Mouse (Mus musculus): ENCODE measurements around the gene Krtap19-4. TPM values are rescaled to one million over a fixed set of nuclear protein-coding genes. Genes with fewer than 3 reads are reported as not detected.

Krtap19-4 gene
- polyA plus RNA-seq, 1 experiment from 2014 or later: not detected

Other genes starting within 250 kb of the Krtap19-4 start
- gene Krtap26-1, start 237.3 kb downstream of the Krtap19-4 start, polyA plus RNA-seq (2016; fragmentation: Nextera tagmentation; extraction: Ambion mirVana): not detected in 2 replicates
- gene Krtap27-1, start 213.4 kb downstream of the Krtap19-4 start, polyA plus RNA-seq (2016; fragmentation: Nextera tagmentation; extraction: Ambion mirVana): not detected in 2 replicates
- gene 2310061N02Rik, start 177.1 kb downstream of the Krtap19-4 start, polyA plus RNA-seq (2016; fragmentation: Nextera tagmentation; extraction: Ambion mirVana): not detected in 2 replicates
- gene Krtap13-1, start 156.2 kb downstream of the Krtap19-4 start, polyA plus RNA-seq (2016; fragmentation: Nextera tagmentation; extraction: Ambion mirVana): not detected in 2 replicates
- gene Krtap13, start 133.5 kb downstream of the Krtap19-4 start, polyA plus RNA-seq (2016; fragmentation: Nextera tagmentation; extraction: Ambion mirVana): not detected in 2 replicates
- not detected in 2 replicates for gene 2310034C09Rik, start 126.2 kb downstream of the Krtap19-4 start, polyA plus RNA-seq (2016; fragmentation: Nextera tagmentation; extraction: Ambion mirVana)
- gene 2310057N15Rik, start 110.9 kb downstream of the Krtap19-4 start, polyA plus RNA-seq (2016; fragmentation: Nextera tagmentation; extraction: Ambion mirVana): not detected in 2 replicates
- gene Gm5965, start 107.2 kb downstream of the Krtap19-4 start, polyA plus RNA-seq (2016; fragmentation: Nextera tagmentation; extraction: Ambion mirVana): not detected in 2 replicates
- not detected in 2 replicates for gene Gm20741, start 72.9 kb downstream of the Krtap19-4 start, polyA plus RNA-seq (2016; fragmentation: Nextera tagmentation; extraction: Ambion mirVana)
- gene Krtap15, start 64.9 kb downstream of the Krtap19-4 start, polyA plus RNA-seq (2016; fragmentation: Nextera tagmentation; extraction: Ambion mirVana): not detected in 2 replicates
- not detected in 2 replicates for gene Krtap14, start 58.9 kb downstream of the Krtap19-4 start, polyA plus RNA-seq (2016; fragmentation: Nextera tagmentation; extraction: Ambion mirVana)
- gene Krtap19-1, start 15.7 kb downstream of the Krtap19-4 start, polyA plus RNA-seq (2016; fragmentation: Nextera tagmentation; extraction: Ambion mirVana): not detected in 2 replicates
- not detected in 2 replicates for gene Krtap19-2, start 10.8 kb downstream of the Krtap19-4 start, polyA plus RNA-seq (2016; fragmentation: Nextera tagmentation; extraction: Ambion mirVana)
- gene Krtap19-3, start 7.1 kb downstream of the Krtap19-4 start, polyA plus RNA-seq (2016; fragmentation: Nextera tagmentation; extraction: Ambion mirVana): not detected in 2 replicates
- gene Krtap19-5, start 11.4 kb upstream of the Krtap19-4 start, polyA plus RNA-seq (2016; fragmentation: Nextera tagmentation; extraction: Ambion mirVana): not detected in 2 replicates
- gene Krtap19-9b, start 47.2 kb upstream of the Krtap19-4 start, polyA plus RNA-seq (2016; fragmentation: Nextera tagmentation; extraction: Ambion mirVana): not detected in 2 replicates
- gene Krtap16-3, start 77.8 kb upstream of the Krtap19-4 start, polyA plus RNA-seq (2016; fragmentation: Nextera tagmentation; extraction: Ambion mirVana): not detected in 2 replicates
- gene Krtap22-2, start 125.7 kb upstream of the Krtap19-4 start, polyA plus RNA-seq (2016; fragmentation: Nextera tagmentation; extraction: Ambion mirVana): not detected in 2 replicates
- not detected in 2 replicates for gene Gm10229, start 130.2 kb upstream of the Krtap19-4 start, polyA plus RNA-seq (2016; fragmentation: Nextera tagmentation; extraction: Ambion mirVana)
- not detected in 2 replicates for gene Krtap6-1, start 146.6 kb upstream of the Krtap19-4 start, polyA plus RNA-seq (2016; fragmentation: Nextera tagmentation; extraction: Ambion mirVana)
- gene Gm10228, start 156.4 kb upstream of the Krtap19-4 start, polyA plus RNA-seq (2016; fragmentation: Nextera tagmentation; extraction: Ambion mirVana): not detected in 2 replicates
- gene Krtap6-5, start 162.8 kb upstream of the Krtap19-4 start, polyA plus RNA-seq (2016; fragmentation: Nextera tagmentation; extraction: Ambion mirVana): not detected in 2 replicates
- not detected in 2 replicates for gene 1110025L11Rik, start 178.9 kb upstream of the Krtap19-4 start, polyA plus RNA-seq (2016; fragmentation: Nextera tagmentation; extraction: Ambion mirVana)
- gene Krtap6-3, start 198.9 kb upstream of the Krtap19-4 start, polyA plus RNA-seq (2016; fragmentation: Nextera tagmentation; extraction: Ambion mirVana): not detected in 2 replicates

All from embryonic facial prominence, embryonic 10.5 days (tissue).